In genomic region chr19:4829156-4829555, GRCm38 (mm10) we compare ENCODE assay signal across 9 mouse cellular contexts. TPM values are rescaled to one million over a fixed set of nuclear protein-coding genes. Genes with fewer than 3 reads are reported as not detected.
A peak's percentile ranks its signal among the peaks of the same experiment; 100 is the strongest.
DNase-seq lines count a peak whose midpoint lies in the region; TF ChIP-seq lines count a peak whose summit lies in the region.
"Had no signal": no experiment of that assay in that cellular context is flagged by ENCODE, and none has a peak within 500 bp of the region (broad histone marks: within the 10 kb centered on the region; RNA-seq: fewer than 3 reads in every experiment).

No protein-coding gene starts in this region.

- H3K36me3 ChIP-seq in heart, embryonic 10.5 days: peaks cover 43% of the 10 kb centered on the region
- peaks cover 4% of the 10 kb centered on the region; the same call in 1 of the 2 replicates for H3K36me3 ChIP-seq in ES-E14 (ENCODE audit: control insufficient read depth, insufficient read depth, low read length, poor library complexity, severe bottlenecking)
- no peaks in the 10 kb centered on the region for H3K36me3 ChIP-seq in kidney, adult 2 months (ENCODE audit: control insufficient read depth, insufficient read depth, low read length)

- WGBS in heart, embryonic 10.5 days: 64% methylated on average over 7 of the region's 7 CpGs
- WGBS in kidney, adult 2 months: 43% methylated on average over 7 of the region's 7 CpGs

- TF ChIP-seq CTCF in kidney, adult 2 months (conservative IDR thresholded peaks at IDR 0.05; ENCODE audit: insufficient read depth, insufficient read length, low read depth, low read length): no peak

- TF ChIP-seq POLR2A in kidney, adult 2 months (IDR thresholded peaks at IDR 0.05; ENCODE audit: low read depth, low read length): no peak

- in situ Hi-C loops in ES-E14 (cut with MboI; ENCODE audit: low sequenced_read_pairs in 2 of 2, unreplicated experiment in 2 of 2): no loop called here

- no peak overlapping the region for H3K4me3 ChIP-seq in heart, embryonic 10.5 days
- H3K4me3 ChIP-seq in ES-E14 (ENCODE audit: insufficient read depth in 1 of 2, low read depth in 1 of 2, low read length in 2 of 2, poor library complexity in 1 of 2, severe bottlenecking in 1 of 2): peak overlapping the region; percentile 15 to 26; a peak in 2 of 4 replicates
- no peak overlapping the region for H3K4me3 ChIP-seq in kidney, adult 2 months (ENCODE audit: insufficient read depth, low read depth, low read length)

- H3K27ac ChIP-seq in heart, embryonic 10.5 days: no peak overlapping the region
- peak overlapping the region; percentile 70; the same call in 1 of the 2 replicates for H3K27ac ChIP-seq in ES-E14 (ENCODE audit: insufficient read depth, low read depth, low read length, poor library complexity, severe bottlenecking)
- no peak overlapping the region for H3K27ac ChIP-seq in kidney, adult 2 months (ENCODE audit: insufficient read depth, low read depth, low read length)

- H3K27me3 ChIP-seq in heart, embryonic 10.5 days (ENCODE audit: insufficient read depth, poor library complexity, severe bottlenecking): no peaks in the 10 kb centered on the region
- no peaks in the 10 kb centered on the region for H3K27me3 ChIP-seq in kidney, adult 2 months (replicated peaks; ENCODE audit: control insufficient read depth, insufficient read depth, low read length)

- no peaks in the 10 kb centered on the region for H3K9me3 ChIP-seq in heart, embryonic 10.5 days
- no peaks in the 10 kb centered on the region for H3K9me3 ChIP-seq in ES-E14 (ENCODE audit: control insufficient read depth, insufficient read depth, low read depth, low read length)

- no peaks in the 10 kb centered on the region; the same call in 1 of the 2 replicates for H3K4me1 ChIP-seq in heart, embryonic 10.5 days
- H3K4me1 ChIP-seq in ES-E14 (ENCODE audit: control insufficient read depth in 2 of 2, insufficient read depth in 2 of 2, low read length in 2 of 2, poor library complexity in 1 of 2): peaks cover 0 to 17% of the 10 kb centered on the region in 2 experiments; a peak in 2 of 4 replicates
- H3K4me1 ChIP-seq in kidney, adult 2 months (ENCODE audit: control insufficient read depth, insufficient read depth, low read length): peaks cover 4% of the 10 kb centered on the region

- DNase-seq in heart, adult 11 months: peak; percentile 95
- no peak for DNase-seq in heart, embryonic 10.5 days (ENCODE audit: low spot score)
- no peak for DNase-seq in ES-E14 (ENCODE audit: low read depth, low spot score)
- DNase-seq in cerebellum, postnatal 25 days: peak; percentile 88 to 91
- DNase-seq in kidney, adult 2 months: peak; percentile 82
- no peak for DNase-seq in spleen, postnatal 4 days (ENCODE audit: low spot score in 2 of 2)
- DNase-seq in thymus, postnatal 10 days (ENCODE audit: low spot score in 2 of 2): no peak
- no peak for DNase-seq in spleen, postnatal 36 days (ENCODE audit: low spot score in 2 of 2)

- H3K9ac ChIP-seq in ES-E14 (ENCODE audit: insufficient read depth, low read depth, low read length, poor library complexity, severe bottlenecking): peak overlapping the region; percentile 79

TF ChIP-seq in ES-E14, 5 proteins besides CTCF, POLR2A, EP300 and RAD21:
- no peak for TF ChIP-seq MAFK (IDR thresholded peaks at IDR 0.05; ENCODE audit: insufficient read depth, low read depth, low read length)
- no peak for TF ChIP-seq ZC3H11A (IDR thresholded peaks at IDR 0.05; ENCODE audit: borderline replicate concordance, low read depth, low read length)
- TF ChIP-seq ZNF384 (IDR thresholded peaks at IDR 0.05; ENCODE audit: low read depth, low read length): no peak
- no peak for TF ChIP-seq HCFC1 (IDR thresholded peaks at IDR 0.05; ENCODE audit: borderline replicate concordance, insufficient read depth, low read length)
- no peak for TF ChIP-seq CHD2 (IDR thresholded peaks at IDR 0.05; ENCODE audit: low read depth, low read length)
TF ChIP-seq in ES-E14: peak in this region for 0.

RNA-seq across cellular contexts. Expression of gene Ccs, which starts 10.0 kb away (rescaled TPM):
- polyA plus RNA-seq in heart, embryonic 10.5 days (2016; fragmentation: Nextera tagmentation; extraction: Ambion mirVana): 39.7 and 54.2 TPM in 2 replicates
- total RNA-seq in ES-E14 (2012; rRNA removed): 49.9 and 53.0 TPM in 2 replicates
- polyA plus RNA-seq in kidney, adult 2 months (2012; rRNA removed): 144 and 192 TPM in 2 replicates

RNA-seq across cellular contexts. Expression of gene Ccdc87, which starts 10.0 kb away (rescaled TPM):
- polyA plus RNA-seq in heart, embryonic 10.5 days (2016; fragmentation: Nextera tagmentation; extraction: Ambion mirVana): 0.17 TPM in 1 of 2 replicates, not detected in the other
- 0.13 and 0.16 TPM in 2 replicates for total RNA-seq in ES-E14 (2012; rRNA removed)
- 0.08 and 0.15 TPM in 2 replicates for polyA plus RNA-seq in kidney, adult 2 months (2012; rRNA removed)
- total RNA-seq: common myeloid progenitor, adult 5-6 weeks had no signal

RNA-seq across cellular contexts. Expression of gene Rbm14, which starts 17.7 kb away (rescaled TPM):
- polyA plus RNA-seq in heart, embryonic 10.5 days (2016; fragmentation: Nextera tagmentation; extraction: Ambion mirVana): 78.0 and 92.7 TPM in 2 replicates
- 91.7 and 99.1 TPM in 2 replicates for total RNA-seq in ES-E14 (2012; rRNA removed)
- 28.7 and 36.8 TPM in 2 replicates for polyA plus RNA-seq in kidney, adult 2 months (2012; rRNA removed)

RNA-seq across cellular contexts. Expression of gene Gm21992, which starts 17.7 kb away (rescaled TPM):
- polyA plus RNA-seq in heart, embryonic 10.5 days (2016; fragmentation: Nextera tagmentation; extraction: Ambion mirVana): 21.5 and 23.0 TPM in 2 replicates
- 40.0 and 49.8 TPM in 2 replicates for total RNA-seq in ES-E14 (2012; rRNA removed)
- 22.3 and 32.0 TPM in 2 replicates for polyA plus RNA-seq in kidney, adult 2 months (2012; rRNA removed)

RNA-seq across cellular contexts. Expression of gene Ctsf, which starts 25.8 kb away (rescaled TPM):
- polyA plus RNA-seq in heart, embryonic 10.5 days (2016; fragmentation: Nextera tagmentation; extraction: Ambion mirVana): 30.3 and 32.2 TPM in 2 replicates
- total RNA-seq in ES-E14 (2012; rRNA removed): 59.2 and 98.6 TPM in 2 replicates
- 150 and 249 TPM in 2 replicates for polyA plus RNA-seq in kidney, adult 2 months (2012; rRNA removed)

Comparison
In these comparisons a context has a peak if more than half of its experiments do, and no peak if none do; other contexts are left out.
1. DNase-seq: peak in heart, adult 11 months (single experiment), cerebellum, postnatal 25 days (2 of 2) and kidney, adult 2 months (single experiment); none in heart, embryonic 10.5 days (single experiment), ES-E14 (single experiment), spleen, postnatal 4 days (0 of 2), thymus, postnatal 10 days (0 of 2) and spleen, postnatal 36 days (0 of 2).
2. H3K4me3 ChIP-seq: peak in ES-E14 (2 of 2); none in heart, embryonic 10.5 days (single experiment) and kidney, adult 2 months (single experiment).